Mouse (Mus musculus) embryo, embryonic 9.5 days (tissue): Measurements from ENCODE around the gene Srm.
A peak's percentile ranks its signal among the peaks of the same experiment; 100 is the strongest.

Source experiments
- DNase-seq: peaks from one replicate; pipeline ENCODE4 v3.0.0-alpha.2; 2017; ENCODE audit errors: extremely low spot score

The Srm gene

DNA sequence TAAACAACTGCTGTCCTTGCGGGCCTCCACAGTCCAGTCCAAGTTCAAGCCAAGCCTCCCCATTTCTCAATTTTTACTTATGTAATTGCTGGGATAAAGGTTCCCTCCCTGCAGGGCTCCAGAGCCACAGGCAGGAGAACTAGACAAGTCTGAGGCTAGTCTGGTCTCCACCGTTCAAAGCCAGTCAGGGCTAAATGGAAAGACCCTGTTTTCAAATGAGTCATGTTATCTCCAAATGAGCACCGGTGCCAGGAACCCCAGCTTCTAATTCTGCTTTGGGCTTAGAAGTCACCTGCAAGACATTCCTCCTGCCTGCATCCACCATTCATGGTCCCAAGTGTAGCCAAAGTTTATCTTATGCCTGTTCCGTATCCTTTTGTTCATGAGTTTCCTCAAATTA lies 10.6 kb downstream of the Srm start:
- no peak for DNase-seq

- no peak for DNase-seq
These were observed 11.2 kb downstream of the Srm start, which contains the start of gene Masp2 for GRCm38 (mm10) chr4:148602357-148603120. Masp2 (plus strand) TSS chr4:148602554.

DNA sequence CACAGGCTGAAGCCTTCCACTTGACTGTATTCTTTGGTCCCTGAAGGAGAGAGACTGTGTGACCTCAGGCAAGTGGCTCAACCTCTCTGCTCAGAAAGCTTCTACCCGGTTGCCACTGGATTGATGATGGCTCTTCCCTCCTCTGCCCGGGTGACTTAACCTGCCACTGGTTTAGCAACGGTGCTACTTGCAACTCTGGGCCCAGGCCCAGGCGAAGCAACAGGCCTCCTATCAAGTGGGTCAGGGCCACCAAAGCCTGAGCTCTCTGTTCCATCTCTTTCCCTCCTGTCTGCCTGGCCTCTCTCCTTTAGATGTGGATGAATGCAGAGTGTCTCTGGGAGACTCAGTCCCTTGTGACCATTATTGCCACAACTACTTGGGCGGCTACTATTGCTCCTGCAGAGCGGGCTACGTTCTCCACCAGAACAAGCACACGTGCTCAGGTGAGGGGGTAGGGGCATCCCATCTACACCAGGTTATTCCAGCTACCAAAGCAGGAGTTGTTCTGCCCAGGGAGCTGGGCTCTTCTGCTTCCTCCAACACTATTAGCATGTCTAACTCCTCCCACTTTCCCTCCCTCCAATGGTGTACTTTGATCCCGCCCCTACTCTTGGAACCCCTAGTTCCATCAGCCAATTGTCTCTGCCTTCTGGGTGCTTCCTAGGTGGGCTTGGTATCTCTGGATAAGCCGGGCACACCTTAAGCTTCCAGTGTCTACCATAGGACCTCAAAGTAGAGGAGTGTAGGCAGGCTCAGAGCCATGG lies 12.3 kb downstream of the Srm start:
- no peak for DNase-seq

GRCm38 (mm10) chr4:148604141-148604540 lies 12.8 kb downstream of the Srm start:
- DNase-seq = peak; percentile 1

DNA sequence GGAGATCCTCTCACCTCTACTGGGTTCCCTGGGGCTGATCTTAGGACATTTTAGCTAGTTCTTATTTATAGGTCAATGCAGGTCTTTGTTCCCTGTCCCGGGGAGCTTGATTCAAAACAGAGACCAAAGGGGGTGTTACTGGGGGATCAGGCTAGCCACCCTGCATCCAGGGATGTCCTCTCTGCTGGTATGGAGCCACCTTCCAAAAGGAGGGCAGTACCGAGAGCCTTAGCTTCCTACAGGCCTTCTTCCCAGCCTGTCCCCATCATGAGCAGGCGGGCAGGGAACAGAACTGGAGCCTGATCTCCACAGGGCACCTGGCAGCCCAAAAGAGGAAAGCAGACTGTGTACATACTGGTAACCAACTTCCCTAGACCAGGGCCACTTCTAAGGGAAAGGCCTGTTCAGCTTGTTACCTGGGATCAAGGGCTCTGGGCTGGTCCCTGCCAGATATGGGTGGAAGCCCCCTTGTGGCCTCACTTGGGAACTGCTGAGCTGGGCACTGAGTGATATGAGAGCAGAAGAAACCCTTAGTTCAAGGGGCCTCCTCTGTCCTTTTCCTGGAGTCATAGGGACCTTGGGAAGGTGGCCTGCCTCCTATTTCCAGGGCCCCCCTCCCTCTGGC lies 13.3 kb downstream of the Srm start:
- peak; percentile 52 for DNase-seq

DNA sequence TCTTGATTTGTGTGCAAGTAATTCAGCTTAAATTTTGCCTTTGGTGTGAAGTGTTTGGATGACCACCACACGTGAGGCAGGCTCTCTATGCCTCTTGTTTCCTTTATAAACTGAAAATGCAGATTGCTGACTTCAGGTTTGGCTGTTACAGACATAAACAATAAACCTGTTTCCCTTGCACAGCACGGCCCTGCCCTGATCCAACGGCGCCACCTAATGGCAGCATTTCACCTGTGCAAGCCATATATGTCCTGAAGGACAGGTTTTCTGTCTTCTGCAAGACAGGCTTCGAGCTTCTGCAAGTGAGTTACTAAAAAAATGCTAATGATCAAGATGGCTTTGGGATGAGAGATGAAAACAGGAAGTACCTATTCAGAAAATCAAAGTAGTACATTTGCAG lies 16.5 kb downstream of the Srm start:
- peak; percentile 57 for DNase-seq

GRCm38 (mm10) chr4:148609805-148610204 lies 18.5 kb downstream of the Srm start:
- DNase-seq = no peak

DNA sequence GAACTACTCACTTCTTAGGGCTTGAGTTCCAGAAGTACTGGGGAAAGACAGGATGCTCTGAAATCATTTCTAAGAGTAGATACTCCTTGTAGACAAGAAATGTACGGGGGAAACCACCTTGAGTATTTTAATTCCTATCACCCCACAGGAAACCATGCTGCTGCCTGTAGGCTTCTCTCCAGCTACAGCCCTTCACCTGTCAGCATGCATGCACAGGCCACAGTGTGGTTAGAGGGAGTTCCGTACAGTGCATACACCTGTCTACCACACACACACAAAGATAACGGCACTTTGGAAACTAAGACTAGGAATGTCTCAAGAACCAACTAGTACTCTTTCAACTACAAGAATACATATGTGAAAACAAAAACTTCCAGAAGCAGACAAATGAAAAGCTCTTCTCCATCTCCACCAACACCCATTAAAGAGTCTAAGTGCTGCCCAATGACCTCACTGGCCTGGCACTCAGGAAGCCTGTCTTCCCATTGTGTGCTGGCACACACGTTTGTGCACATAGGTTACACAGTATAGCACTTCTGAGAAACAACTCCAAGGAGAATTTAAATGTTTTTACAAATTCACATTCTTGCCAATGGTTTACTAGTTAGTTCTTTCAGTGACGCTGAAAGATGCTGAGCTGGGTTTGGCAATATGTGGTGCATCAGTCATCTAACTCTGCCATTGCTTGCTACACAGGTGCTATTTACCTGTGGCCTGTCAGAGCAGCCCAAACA lies 19.5 kb downstream of the Srm start:
- DNase-seq = no peak

GRCm38 (mm10) chr4:148612557-148612956 lies 21.3 kb downstream of the Srm start:
- DNase-seq = no peak

- no peak for DNase-seq
These were observed 22.4 kb downstream of the Srm start for GRCm38 (mm10) chr4:148613738-148614137.

DNA sequence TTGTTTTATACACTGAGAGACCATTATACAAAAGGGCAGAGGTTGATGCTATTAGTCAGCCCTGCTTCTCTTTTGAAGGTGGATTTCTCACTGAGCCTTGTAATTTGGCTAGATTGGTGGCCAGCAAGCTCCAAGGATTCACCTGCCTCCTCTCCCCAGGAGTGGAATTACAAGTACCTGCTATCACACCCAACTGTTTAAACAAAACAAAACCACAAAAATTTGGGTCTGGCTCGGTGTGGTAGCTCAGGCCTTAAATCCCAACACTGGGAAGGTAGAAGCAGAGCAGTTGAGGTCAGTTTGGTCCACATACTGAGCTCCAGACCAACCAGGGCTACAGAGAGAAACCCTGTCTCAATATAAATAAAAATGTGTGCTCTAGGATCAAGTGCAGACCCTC lies 28.5 kb downstream of the Srm start:
- no peak for DNase-seq

- DNase-seq = no peak
These were observed 29.4 kb downstream of the Srm start for GRCm38 (mm10) chr4:148620718-148621117.

DNA sequence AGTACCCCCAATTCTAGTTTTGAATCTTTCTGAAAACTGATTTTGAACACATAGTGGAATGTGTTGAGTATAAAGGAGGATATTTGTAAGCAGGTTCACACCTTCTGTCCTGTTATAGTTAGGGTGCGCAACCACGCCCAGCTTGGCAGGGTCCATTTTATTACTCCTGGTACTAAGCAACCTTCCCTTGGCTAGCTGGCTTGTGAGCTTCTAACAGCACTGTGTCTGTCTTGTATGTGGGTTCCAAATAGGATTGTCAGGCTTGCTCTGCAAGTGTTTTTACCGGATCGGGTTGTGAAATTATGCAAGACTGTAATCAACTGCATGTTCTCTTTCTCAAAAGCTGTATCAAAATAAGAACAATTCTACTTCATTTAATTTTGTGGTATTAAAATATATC lies 31.2 kb downstream of the Srm start:
- DNase-seq = no peak

- no peak for DNase-seq
These were observed 32.3 kb downstream of the Srm start for GRCm38 (mm10) chr4:148623609-148624008.

DNA sequence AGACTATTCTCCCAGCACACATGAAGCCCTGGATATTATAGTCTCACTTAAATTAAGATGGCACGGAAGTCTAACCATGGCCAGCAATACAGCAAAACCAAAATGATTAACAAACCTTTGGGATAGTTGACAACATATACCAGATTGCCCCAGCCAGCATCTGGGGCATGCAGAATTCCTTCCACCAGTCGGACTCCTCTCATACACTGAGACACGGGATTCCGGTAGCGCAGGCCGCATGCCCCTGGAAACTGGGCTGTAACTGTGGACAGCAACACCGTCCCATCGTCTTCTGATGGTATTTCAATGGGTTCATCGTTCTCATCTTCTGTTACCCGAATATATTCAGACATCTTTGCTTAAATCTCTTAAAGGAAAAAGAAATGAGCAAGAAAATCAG lies 33.7 kb downstream of the Srm start:
- no peak for DNase-seq

DNA sequence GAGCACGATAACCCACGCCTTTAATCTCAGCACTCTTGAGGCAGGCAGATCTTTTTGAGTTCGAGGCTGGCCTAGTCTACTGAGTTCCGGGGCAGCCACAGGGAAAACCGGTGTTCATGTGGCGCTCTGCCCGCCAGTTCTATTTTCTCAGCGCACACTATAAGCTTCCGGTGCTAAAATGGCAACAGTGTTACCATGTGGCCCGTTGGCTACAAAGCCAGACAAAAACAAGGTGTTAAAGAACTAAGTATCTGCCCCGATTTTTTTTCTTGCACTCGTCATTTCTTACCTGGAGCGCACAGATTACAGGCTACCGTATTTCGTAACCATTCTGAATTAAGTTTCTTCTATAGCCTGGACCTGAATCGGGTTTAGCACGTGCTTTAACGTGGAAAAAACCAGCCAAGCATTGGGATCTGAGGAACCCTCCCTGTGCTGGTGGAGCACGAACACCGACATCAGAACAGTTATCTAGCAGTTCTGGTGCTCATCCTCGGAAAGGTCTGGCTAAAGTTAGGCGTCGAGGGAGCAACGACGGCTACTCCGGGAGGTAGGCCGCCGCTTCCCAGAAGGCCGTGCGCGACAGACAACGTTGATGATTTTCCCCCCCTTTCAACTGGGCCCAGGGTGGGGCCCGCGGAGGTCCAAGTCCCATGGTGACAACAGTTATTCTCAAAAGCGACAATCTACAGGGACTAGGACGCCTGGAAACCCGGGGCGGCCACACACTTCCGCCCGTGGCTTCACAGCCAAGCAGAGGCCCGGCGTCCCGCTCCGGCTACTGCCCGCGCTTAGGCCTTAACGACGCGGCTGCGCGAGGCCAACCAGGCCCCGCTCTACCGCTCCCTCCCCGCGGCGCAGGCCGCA lies 34.7 kb downstream of the Srm start:
- no peak for DNase-seq

DNA sequence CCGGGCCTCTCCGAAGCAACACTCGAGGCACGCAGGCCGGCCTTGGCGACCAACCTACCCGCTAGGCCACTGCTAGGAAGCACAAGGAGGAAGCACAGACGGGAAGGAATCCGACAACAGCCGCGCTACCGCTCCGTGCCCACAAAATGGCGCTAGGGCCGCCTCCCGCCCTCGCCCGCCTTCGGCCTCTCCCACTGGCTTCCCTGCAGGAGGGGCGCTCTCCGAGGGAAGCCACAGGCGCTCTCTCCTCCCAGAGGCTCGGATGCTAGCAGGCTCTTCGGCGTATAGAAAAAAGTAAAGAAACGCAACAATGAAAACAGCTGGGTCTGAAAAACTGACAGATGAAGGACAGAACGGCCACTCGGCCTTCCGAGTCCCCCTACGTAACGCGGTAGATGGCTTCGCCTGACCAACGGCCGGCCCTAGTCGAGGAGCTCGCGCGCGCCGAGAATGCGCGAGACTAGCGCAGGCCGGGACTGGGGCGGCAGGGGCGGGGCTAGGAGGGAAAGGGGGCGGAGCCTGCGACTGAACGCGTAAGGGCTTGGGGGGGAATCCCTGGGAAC lies 35.4 kb downstream of the Srm start, which contains the start of gene Tardbp:
TSS of gene Tardbp (minus strand) at position 397 of the 563 bp plus-strand sequence.
- peak; percentile 97 for DNase-seq

DNA sequence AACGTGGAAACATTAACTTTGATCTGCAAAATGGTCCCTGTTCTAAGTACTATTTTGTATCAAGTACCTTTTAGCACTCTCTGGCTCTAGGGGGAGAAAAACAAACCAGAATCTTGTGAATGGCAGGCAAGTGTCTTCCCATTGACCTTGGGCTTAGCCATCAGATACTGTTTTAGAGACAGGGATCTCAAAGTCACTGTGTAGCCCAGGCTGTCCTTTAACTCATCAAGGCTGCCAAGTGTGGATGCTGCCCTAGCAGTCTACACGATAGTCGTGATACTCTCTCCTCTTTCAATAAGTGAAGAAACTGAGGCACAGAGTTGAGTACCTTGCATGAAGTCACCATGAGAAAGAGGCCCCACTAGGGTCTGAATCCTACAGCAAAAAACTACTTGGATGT lies 35.9 kb downstream of the Srm start:
- no peak for DNase-seq

- DNase-seq = no peak
These were observed 40.9 kb downstream of the Srm start for GRCm38 (mm10) chr4:148632013-148632692.
